Mouse (Mus musculus) brain, embryonic 14.5 days (tissue): ENCODE data around the gene Hexa.

ENCODE experiments used
- CTCF ChIP-seq: fragments of 200-500 bp; IDR thresholded peaks from 2 replicates; pipeline ENCODE4 v1.5.1; 2012; ENCODE audit warnings: inconsistent platforms, mild to moderate bottlenecking, moderate library complexity, borderline replicate concordance; ENCODE audit not compliant: insufficient read depth, insufficient read length; ENCODE audit errors: extremely low read depth
- POLR2A ChIP-seq: fragments of 200-500 bp; IDR thresholded peaks from 2 replicates; pipeline ENCODE4 v1.6.1; 2012; ENCODE audit warnings: mild to moderate bottlenecking, inconsistent platforms, borderline replicate concordance; ENCODE audit not compliant: poor library complexity, insufficient read depth, insufficient read length, severe bottlenecking; ENCODE audit errors: extremely low read depth

- TF ChIP-seq CTCF (no peak), POLR2A (no peak)
Observed at GRCm38 (mm10) chr9:59533422-59533821, 5.9 kb upstream of the Hexa start.
